Mouse (Mus musculus) forebrain, embryonic 11.5 days (tissue): ENCODE measurements around the gene Mmp8. TPM values are rescaled to one million over a fixed set of nuclear protein-coding genes. Genes with fewer than 3 reads are reported as not detected.

Source experiments
- ATAC-seq: fragments of 200-750 bp; cut with Nextera tagmentation; replicated peaks from 2 replicates; pipeline ENCODE4 v1.8.0; 2017; ENCODE audit warnings: moderate TSS enrichment; ENCODE audit not compliant: low FRiP score
- DNase-seq: peaks from one replicate; pipeline ENCODE4 v3.0.0-alpha.2; 2017; ENCODE audit warnings: low spot score
- H3K27ac ChIP-seq: fragments of 300-500 bp; sonication (generic); 2 replicates; pipeline ENCODE4 v1.5.1; 2014; ENCODE audit warnings: low read depth, low read length
- H3K27me3 ChIP-seq: fragments of 300-500 bp; sonication (generic); 2 replicates; pipeline ENCODE4 v1.6.1; 2014; ENCODE audit warnings: mild to moderate bottlenecking, low read length, mixed read lengths; ENCODE audit not compliant: control insufficient read depth, insufficient read depth
- H3K36me3 ChIP-seq: fragments of 300-500 bp; sonication (generic); 2 replicates; pipeline ENCODE4 v1.6.1; 2014; ENCODE audit warnings: mild to moderate bottlenecking, low read length, moderate library complexity, mixed read lengths; ENCODE audit not compliant: control insufficient read depth, insufficient read depth
- H3K4me1 ChIP-seq: fragments of 300-500 bp; sonication (generic); replicated peaks from 2 replicates; pipeline ENCODE4 v1.6.1; 2014; ENCODE audit warnings: low read length, mixed read lengths; ENCODE audit not compliant: control insufficient read depth, insufficient read depth
- H3K4me2 ChIP-seq: fragments of 300-500 bp; sonication (generic); 2 replicates; pipeline ENCODE4 v1.6.1; 2014; ENCODE audit warnings: low read depth, mild to moderate bottlenecking, low read length, moderate library complexity, mixed read lengths; ENCODE audit not compliant: severe bottlenecking
- H3K4me3 ChIP-seq: fragments of 300-500 bp; sonication (generic); 2 replicates; pipeline ENCODE4 v1.5.1; 2014; ENCODE audit warnings: low read depth, low read length
- H3K9ac ChIP-seq: fragments of 300-500 bp; sonication (generic); 2 replicates; pipeline ENCODE4 v1.6.1; 2014; ENCODE audit warnings: low read length
- H3K9me3 ChIP-seq: fragments of 300-500 bp; sonication (generic); 2 replicates; pipeline ENCODE4 v1.6.1; 2016; ENCODE audit warnings: low read length, mixed read lengths; ENCODE audit not compliant: control insufficient read depth
- WGBS: fragments of 180-500 bp; shearing (Covaris S2); extraction: QIAGEN DNeasy Blood & Tissue Kit; methylation state at CpG from one replicate; pipeline ENCODE4 v1.1.7; 2014; 5-methylcytosine and 5-hydroxymethylcytosine counted together
- polyA plus RNA-seq: library from polyadenylated mRNA; unstranded; fragments of >200 nt; fragmentation: Nextera tagmentation; extraction: Ambion mirVana; gene quantifications from 2 replicates; pipeline ENCODE4 v1.2.1, GENCODE M21; 2014

Mmp8 gene
- polyA plus RNA-seq, 1 experiment from 2014 or later = not detected

- no peak overlapping the region for H3K9ac ChIP-seq
- no peaks in the 10 kb centered on the region for H3K4me1 ChIP-seq
- DNase-seq (no peak), ATAC-seq (no peak)
- no peaks in the 10 kb centered on the region for H3K9me3 ChIP-seq
- no peaks in the 10 kb centered on the region for H3K36me3 ChIP-seq
- no peak overlapping the region for H3K4me2 ChIP-seq
- no peak overlapping the region for H3K27ac ChIP-seq
- no peaks in the 10 kb centered on the region for H3K27me3 ChIP-seq
- no peak overlapping the region for H3K4me3 ChIP-seq
Observed at GRCm38 (mm10) chr9:7551943-7552342, 6.3 kb upstream of the Mmp8 start.

- WGBS = 81% methylated on average over 3 of the region's 3 CpGs
- H3K4me2 ChIP-seq = no peak overlapping the region
- DNase-seq (no peak), ATAC-seq (no peak)
- H3K27ac ChIP-seq = no peak overlapping the region
- no peaks in the 10 kb centered on the region for H3K9me3 ChIP-seq
- H3K9ac ChIP-seq = no peak overlapping the region
- H3K27me3 ChIP-seq = no peaks in the 10 kb centered on the region
- H3K4me1 ChIP-seq = no peaks in the 10 kb centered on the region
- H3K4me3 ChIP-seq = no peak overlapping the region
- no peaks in the 10 kb centered on the region for H3K36me3 ChIP-seq
Observed at GRCm38 (mm10) chr9:7553536-7553935, 4.7 kb upstream of the Mmp8 start.

- DNase-seq = no peak
- H3K36me3 ChIP-seq = no peaks in the 10 kb centered on the region
- WGBS = 42% methylated on average over 3 of the region's 3 CpGs
Observed at GRCm38 (mm10) chr9:7554382-7554781, 3.9 kb upstream of the Mmp8 start.

GRCm38 (mm10) chr9:7560026-7560425 lies 1.8 kb downstream of the Mmp8 start:
- Histone ChIP-seq H3K27me3 (no peaks in the 10 kb centered on the region), H3K27ac (no peak overlapping the region), H3K9ac (no peak overlapping the region), H3K9me3 (no peaks in the 10 kb centered on the region), H3K4me2 (no peak overlapping the region), H3K4me1 (no peaks in the 10 kb centered on the region), H3K4me3 (no peak overlapping the region), H3K36me3 (no peaks in the 10 kb centered on the region)
- WGBS = 74% methylated on average over 4 of the region's 4 CpGs
- no peak for DNase-seq
- no peak for ATAC-seq

More at GRCm38 (mm10) chr9:7554382-7554781, 3.9 kb upstream of the Mmp8 start:
- Histone ChIP-seq H3K9ac (no peak overlapping the region), H3K4me3 (no peak overlapping the region), H3K9me3 (no peaks in the 10 kb centered on the region), H3K4me2 (no peak overlapping the region), H3K27ac (no peak overlapping the region), H3K27me3 (no peaks in the 10 kb centered on the region), H3K4me1 (no peaks in the 10 kb centered on the region)
- no peak for ATAC-seq

DNA sequence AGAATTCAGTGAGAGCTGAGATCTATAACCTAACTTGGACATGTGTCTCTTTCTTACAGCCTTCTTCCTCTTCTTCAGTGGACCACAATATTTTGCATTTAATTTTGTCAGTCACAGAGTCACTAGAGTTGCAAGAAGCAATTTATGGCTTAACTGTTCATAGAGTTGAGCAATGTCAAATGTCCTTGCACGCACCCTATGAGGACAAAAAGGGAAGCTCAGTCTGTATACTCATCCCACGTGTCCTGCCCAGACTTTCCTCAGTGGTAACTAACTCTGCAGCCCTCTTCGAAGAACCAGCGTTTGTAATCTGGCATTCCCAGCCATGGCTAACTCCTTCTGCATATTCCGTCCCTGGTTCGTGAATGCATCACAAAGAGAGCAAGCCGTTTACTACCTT lies 9.1 kb downstream of the Mmp8 start:
- Histone ChIP-seq H3K4me3 (no peak overlapping the region), H3K4me2 (no peak overlapping the region), H3K4me1 (no peaks in the 10 kb centered on the region), H3K27me3 (no peaks in the 10 kb centered on the region), H3K9ac (no peak overlapping the region), H3K9me3 (no peaks in the 10 kb centered on the region), H3K27ac (no peak overlapping the region), H3K36me3 (no peaks in the 10 kb centered on the region)
- ATAC-seq (no peak), DNase-seq (no peak)
- 73% methylated on average over 7 of the region's 7 CpGs for WGBS

- no peak overlapping the region for H3K27ac ChIP-seq
- WGBS = 81% methylated on average over 2 of the region's 2 CpGs
- no peak overlapping the region for H3K4me3 ChIP-seq
- H3K4me2 ChIP-seq = no peak overlapping the region
- no peaks in the 10 kb centered on the region for H3K36me3 ChIP-seq
- H3K9me3 ChIP-seq = no peaks in the 10 kb centered on the region
- H3K4me1 ChIP-seq = no peaks in the 10 kb centered on the region
- DNase-seq = no peak
- H3K27me3 ChIP-seq = no peaks in the 10 kb centered on the region
- no peak overlapping the region for H3K9ac ChIP-seq
- ATAC-seq = no peak
Observed at GRCm38 (mm10) chr9:7567923-7568322, 9.7 kb downstream of the Mmp8 start.

- no peak for DNase-seq
- Histone ChIP-seq H3K9ac (no peak overlapping the region), H3K36me3 (no peaks in the 10 kb centered on the region), H3K4me1 (no peaks in the 10 kb centered on the region), H3K27me3 (no peaks in the 10 kb centered on the region), H3K4me2 (no peak overlapping the region), H3K9me3 (no peaks in the 10 kb centered on the region), H3K4me3 (no peak overlapping the region), H3K27ac (no peak overlapping the region)
- WGBS = 87% methylated on average over 1 of the region's 1 CpGs
- ATAC-seq = no peak
Observed at GRCm38 (mm10) chr9:7570485-7570884, 12.2 kb downstream of the Mmp8 start.

DNA sequence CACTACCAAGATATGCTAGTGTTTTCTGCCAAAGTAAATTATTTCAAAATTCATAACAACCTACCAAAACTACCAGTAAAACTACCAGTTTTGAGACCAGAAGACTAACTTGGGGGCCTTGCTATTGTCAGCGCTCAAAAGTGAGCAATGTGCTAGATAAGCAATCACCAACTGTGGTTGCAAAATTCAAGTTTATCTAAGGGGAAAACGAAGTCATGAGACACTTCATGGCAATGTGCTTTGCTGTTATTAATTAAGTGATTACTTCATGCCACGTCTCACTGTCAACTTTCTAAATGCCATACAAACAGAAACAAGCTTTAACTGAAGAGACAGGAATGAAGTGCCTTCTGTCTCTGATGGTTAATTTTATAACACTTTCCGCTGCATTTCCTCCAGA lies 12.9 kb downstream of the Mmp8 start, which contains the start of gene Mmp27:
Gene Mmp27, plus strand, starts transcription at position 235 of the 400 bp plus-strand sequence.
- H3K4me3 ChIP-seq = no peak within 1 kb of the TSS
- no peaks in the 10 kb centered on the region for H3K9me3 ChIP-seq
- H3K9ac ChIP-seq = no peak within 1 kb of the TSS
- H3K27ac ChIP-seq = no peak within 1 kb of the TSS
- DNase-seq (no peak), ATAC-seq (no peak)
- no peak within 1 kb of the TSS for H3K4me2 ChIP-seq
- H3K36me3 ChIP-seq = no peaks in the 10 kb centered on the region
- no peaks in the 10 kb centered on the region for H3K4me1 ChIP-seq
- H3K27me3 ChIP-seq = no peaks in the 10 kb centered on the region
- 85% methylated on average over 4 of the region's 4 CpGs for WGBS

- H3K27ac ChIP-seq = no peak overlapping the region
- H3K4me1 ChIP-seq = no peaks in the 10 kb centered on the region
- 87% methylated on average over 7 of the region's 7 CpGs for WGBS
- H3K36me3 ChIP-seq = no peaks in the 10 kb centered on the region
- ATAC-seq (no peak), DNase-seq (no peak)
- H3K4me3 ChIP-seq = no peak overlapping the region
- H3K9me3 ChIP-seq = no peaks in the 10 kb centered on the region
- no peaks in the 10 kb centered on the region for H3K27me3 ChIP-seq
- H3K4me2 ChIP-seq = no peak overlapping the region
- no peak overlapping the region for H3K9ac ChIP-seq
Observed at GRCm38 (mm10) chr9:7572188-7572587, 13.9 kb downstream of the Mmp8 start.
